Comparison of ENCODE assay signal across 8 mouse cellular contexts in genomic region chr1:165114460-165115175, GRCm38 (mm10). TPM values are rescaled to one million over a fixed set of nuclear protein-coding genes. Genes with fewer than 3 reads are reported as not detected.
A peak's percentile ranks its signal among the peaks of the same experiment; 100 is the strongest.
DNase-seq lines count a peak whose midpoint lies in the region; ATAC-seq and TF ChIP-seq lines count a peak whose summit lies in the region.

No protein-coding gene starts in this region.

- no peak for DNase-seq in left cerebral cortex, adult 2 months (ENCODE audit: extremely low spot score in 1 of 2, low spot score in 2 of 2)
- DNase-seq in left cerebral cortex, adult 8-10 months (ENCODE audit: low spot score in 2 of 2): no peak
- peak; percentile 70 for DNase-seq in embryo, embryonic 10.5 days (ENCODE audit: low spot score)
- peak; percentile 87 for DNase-seq in heart, postnatal 0 days (ENCODE audit: low spot score)
- peak; percentile 6 to 41 for DNase-seq in spleen, postnatal 36 days (ENCODE audit: low spot score in 2 of 2)
- DNase-seq in cerebellum, adult 18-20 months: no peak
- no peak for DNase-seq in gastrocnemius, postnatal 14 days

- peak; percentile 72 for ATAC-seq in heart, postnatal 0 days (ENCODE audit: insufficient read depth, low read depth)
- peak; percentile 89 for ATAC-seq in liver, embryonic 15.5 days (ENCODE audit: insufficient read depth)

- H3K4me3 ChIP-seq in left cerebral cortex, adult 2 months: no peak overlapping the region
- H3K4me3 ChIP-seq in heart, postnatal 0 days (ENCODE audit: low read depth, low read length): peak overlapping the region; percentile 4; the same call in 1 of the 2 replicates
- H3K4me3 ChIP-seq in liver, embryonic 15.5 days (replicated peaks): peak overlapping the region; percentile 14; the same call in 1 of the 2 replicates

- H3K27ac ChIP-seq in left cerebral cortex, adult 2 months: peak overlapping the region; percentile 81
- H3K27ac ChIP-seq in heart, postnatal 0 days (ENCODE audit: low read depth): peak overlapping the region; percentile 73
- peak overlapping the region; percentile 43 for H3K27ac ChIP-seq in liver, embryonic 15.5 days (replicated peaks)

- H3K4me2 ChIP-seq in heart, postnatal 0 days (ENCODE audit: low read depth, low read length): peak overlapping the region; percentile 50
- H3K4me2 ChIP-seq in liver, embryonic 15.5 days: peak overlapping the region; percentile 54

- H3K9me3 ChIP-seq in heart, postnatal 0 days (replicated peaks; ENCODE audit: control insufficient read depth, low read length): no peaks in the 10 kb centered on the region
- no peaks in the 10 kb centered on the region for H3K9me3 ChIP-seq in liver, embryonic 15.5 days (replicated peaks)

- 2% methylated on average over 17 of the region's 17 CpGs for WGBS in heart, postnatal 0 days
- 16% methylated on average over 17 of the region's 17 CpGs for WGBS in liver, embryonic 15.5 days (ENCODE audit: insufficient replicate concordance)

- TF ChIP-seq EP300 in heart, postnatal 0 days (IDR thresholded peaks at IDR 0.05; ENCODE audit: low read depth): peak; percentile 85

- H3K4me1 ChIP-seq in heart, postnatal 0 days (ENCODE audit: control insufficient read depth, insufficient read depth): peaks cover 37% of the 10 kb centered on the region
- peaks cover 40% of the 10 kb centered on the region for H3K4me1 ChIP-seq in liver, embryonic 15.5 days (replicated peaks)

- H3K36me3 ChIP-seq in heart, postnatal 0 days (replicated peaks; ENCODE audit: control insufficient read depth, insufficient read depth, low read length): no peaks in the 10 kb centered on the region
- no peaks in the 10 kb centered on the region for H3K36me3 ChIP-seq in liver, embryonic 15.5 days (replicated peaks)

- H3K9ac ChIP-seq in heart, postnatal 0 days (replicated peaks; ENCODE audit: low read depth, low read length): no peak overlapping the region
- H3K9ac ChIP-seq in liver, embryonic 15.5 days: peak overlapping the region; percentile 2; the same call in 1 of the 2 replicates

- intact Hi-C loops in left cerebral cortex, adult 2 months (cut with DNase I): loop anchor here (1.0 to 5.0 kb wide), 3 partner anchors 77 to 657 kb away; partner anchors contain the start of gene Atp1b1
- intact Hi-C loops in gastrocnemius, postnatal 14 days (cut with DNase I; ENCODE audit: low total_unique reads): loop anchor here (5.0 to 10.0 kb wide), 2 partner anchors 210 to 747 kb away; no protein-coding TSS in a partner anchor

- peak; percentile 51 for TF ChIP-seq CTCF in left cerebral cortex, adult 2 months (IDR thresholded peaks at IDR 0.05)
- peak; percentile 37 for TF ChIP-seq CTCF in heart, postnatal 0 days (IDR thresholded peaks at IDR 0.05; ENCODE audit: low read depth)

- H3K27me3 ChIP-seq in heart, postnatal 0 days (ENCODE audit: control insufficient read depth, insufficient read depth, low read length): 0 out of 2 replicates have a peak, but pooled peaks cover 3% of the 10 kb centered on the region
- peaks cover 24% of the 10 kb centered on the region for H3K27me3 ChIP-seq in liver, embryonic 15.5 days

RNA-seq across cellular contexts. Expression of gene Tbx19, which starts 46.0 kb away (rescaled TPM):
- not detected for total RNA-seq in left cerebral cortex, adult 2 months (2021)
- not detected for total RNA-seq in left cerebral cortex, adult 8-10 months (2022)
- total RNA-seq in heart, postnatal 0 days (2014; rRNA removed; ENCODE audit: low replicate concordance): not detected in 2 replicates
- not detected in 2 replicates for polyA plus RNA-seq in heart, postnatal 0 days (2015; fragmentation: Nextera tagmentation; extraction: Ambion mirVana)
- polyA plus RNA-seq in liver, embryonic 15.5 days (2015; fragmentation: Nextera tagmentation; extraction: Ambion mirVana): 0.07 TPM in 1 of 2 replicates, not detected in the other
- total RNA-seq in gastrocnemius, postnatal 14 days (2021): not detected

Comparison
In these comparisons a context has a peak if more than half of its experiments do, and no peak if none do; other contexts are left out.
1. DNase-seq: peak in embryo, embryonic 10.5 days (single experiment), heart, postnatal 0 days (single experiment) and spleen, postnatal 36 days (2 of 2); none in left cerebral cortex, adult 2 months (0 of 2), left cerebral cortex, adult 8-10 months (0 of 2), cerebellum, adult 18-20 months (0 of 2) and gastrocnemius, postnatal 14 days (single experiment).
2. Peak in every context shown above with its lines, with median percentiles within 50 percentile points of each other: H3K27ac ChIP-seq.